Mouse (Mus musculus) erythroblast, embryonic 14.5 days (primary cell): Measurements from ENCODE around the gene Bloc1s1.

ENCODE experiments used
- GATA1 ChIP-seq: IDR thresholded peaks from 2 replicates; pipeline ENCODE4 v1.6.1; 2012; ENCODE audit warnings: low read length, inconsistent platforms, mixed read lengths
- TAL1 ChIP-seq: IDR thresholded peaks from 3 replicates; pipeline ENCODE4 v1.6.1; 2012; ENCODE audit warnings: low read length, inconsistent platforms, mixed read lengths

DNA sequence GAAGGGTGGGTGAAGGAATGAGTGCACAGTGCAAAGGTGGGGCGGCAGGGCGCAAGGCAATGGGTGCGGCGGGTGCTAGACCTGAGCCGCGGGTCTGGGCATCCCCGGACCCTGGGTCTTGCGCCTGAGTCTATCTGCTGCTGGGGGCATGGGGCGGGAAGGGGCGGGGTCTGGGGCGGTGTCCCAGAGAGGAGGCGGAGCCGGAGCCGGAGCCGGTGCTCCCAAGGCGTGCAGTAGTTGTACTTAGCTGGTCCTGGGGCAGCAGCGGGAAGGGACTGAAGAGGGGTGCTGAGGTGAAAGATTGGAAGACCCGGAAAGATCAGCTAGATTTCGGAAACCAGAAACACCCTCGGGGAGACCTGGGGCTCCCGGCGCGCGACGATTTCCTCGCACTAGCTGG is 9.7 kb upstream of the Bloc1s1 start, which contains the start of gene Itga7:
- TF ChIP-seq GATA1 (no peak), TAL1 (no peak)
